ENCODE assay signal across 9 mouse cellular contexts in the genomic region with DNA sequence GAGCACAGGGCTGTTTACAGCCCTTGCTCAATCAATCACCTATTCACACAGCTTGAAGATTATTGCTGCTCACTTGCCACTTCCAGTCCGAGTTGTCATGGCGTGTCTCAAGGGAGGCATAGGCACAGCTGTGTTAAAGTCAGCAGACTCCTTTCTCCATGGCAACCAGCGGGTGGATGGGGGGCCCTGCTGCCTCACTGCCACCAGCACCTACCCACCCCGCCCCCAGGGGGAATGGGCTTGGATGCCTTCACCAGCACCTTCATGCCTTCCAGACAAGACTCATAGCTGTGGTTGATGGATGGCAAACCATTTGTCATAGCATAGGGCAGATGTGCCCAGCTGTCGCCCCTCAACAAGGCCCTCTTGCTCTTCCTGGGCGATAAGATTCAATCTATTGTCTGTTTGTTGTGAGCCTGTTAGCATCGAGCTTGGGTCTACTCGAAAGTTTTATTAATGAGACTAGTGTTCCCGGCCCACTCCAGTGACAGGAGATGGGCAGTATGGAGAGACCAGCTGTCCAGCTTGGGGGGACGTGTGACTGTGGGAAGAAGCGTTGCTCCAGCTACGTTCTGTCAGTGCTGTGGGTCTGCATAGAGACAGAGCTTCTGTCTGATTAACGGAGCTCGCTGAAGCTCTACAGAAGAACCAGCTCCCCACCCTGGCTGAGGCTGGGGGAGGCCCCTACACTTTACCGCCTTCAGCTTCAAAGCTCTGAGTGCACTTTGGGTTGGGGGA.
DNase-seq lines count a peak whose midpoint lies in the region; ATAC-seq lines count a peak whose summit lies in the region.
"Had no signal": no experiment of that assay in that cellular context is flagged by ENCODE, and none has a peak within 500 bp of the region (broad histone marks: within the 10 kb centered on the region; RNA-seq: fewer than 3 reads in every experiment).

No protein-coding gene starts in this region.

- no peaks in the 10 kb centered on the region for H3K9me3 ChIP-seq in embryonic facial prominence, embryonic 10.5 days
- no peaks in the 10 kb centered on the region for H3K9me3 ChIP-seq in hindbrain, embryonic 15.5 days
- H3K9me3 ChIP-seq in neural tube, embryonic 13.5 days = no peaks in the 10 kb centered on the region
- H3K9me3 ChIP-seq: heart, embryonic 12.5 days had no signal

- no peak overlapping the region; the same call in 1 of the 2 replicates for H3K4me2 ChIP-seq in hindbrain, embryonic 15.5 days
- H3K4me2 ChIP-seq in neural tube, embryonic 13.5 days = no peak overlapping the region
- H3K4me2 ChIP-seq: heart, embryonic 12.5 days had no signal

- peak; percentile 20 for DNase-seq in left cerebral cortex, postnatal 4 days
- no peak for DNase-seq in left cerebral cortex, postnatal 36 days (ENCODE audit: low spot score in 2 of 2)
- peak; percentile 25 for DNase-seq in embryonic facial prominence, embryonic 10.5 days (ENCODE audit: low spot score)
- DNase-seq in cerebellum, postnatal 36 days = no peak
- DNase-seq in left cerebral cortex, adult 11 months (ENCODE audit: low spot score) = no peak

- H3K4me1 ChIP-seq in embryonic facial prominence, embryonic 10.5 days = peaks cover 11% of the 10 kb centered on the region; the same call in 1 of the 2 replicates
- peaks cover 21% of the 10 kb centered on the region for H3K4me1 ChIP-seq in hindbrain, embryonic 15.5 days (replicated peaks)
- H3K4me1 ChIP-seq in neural tube, embryonic 13.5 days (replicated peaks) = peaks cover 37% of the 10 kb centered on the region
- H3K4me1 ChIP-seq: heart, embryonic 12.5 days had no signal

- no peak overlapping the region for H3K4me3 ChIP-seq in embryonic facial prominence, embryonic 10.5 days
- H3K4me3 ChIP-seq in hindbrain, embryonic 15.5 days = no peak overlapping the region
- H3K4me3 ChIP-seq in neural tube, embryonic 13.5 days = no peak overlapping the region
- H3K4me3 ChIP-seq: heart, embryonic 12.5 days had no signal

- 71% methylated on average over 15 of the region's 15 CpGs for WGBS in embryonic facial prominence, embryonic 10.5 days
- WGBS in hindbrain, embryonic 15.5 days = 28% methylated on average over 15 of the region's 15 CpGs
- WGBS in neural tube, embryonic 13.5 days = 12% methylated on average over 15 of the region's 15 CpGs

- intact Hi-C loops in left cerebral cortex, postnatal 4 days (cut with DNase I) = no loop called here
- intact Hi-C loops in left cerebral cortex, postnatal 36 days (cut with DNase I) = no loop called here

- H3K27ac ChIP-seq in embryonic facial prominence, embryonic 10.5 days (replicated peaks) = no peak overlapping the region; the same call in 1 of the 2 replicates
- peak overlapping the region; percentile 38; the same call in 1 of the 2 replicates for H3K27ac ChIP-seq in hindbrain, embryonic 15.5 days (replicated peaks)
- H3K27ac ChIP-seq in neural tube, embryonic 13.5 days (replicated peaks) = peak overlapping the region; percentile 85

- no peak overlapping the region for H3K9ac ChIP-seq in hindbrain, embryonic 15.5 days
- H3K9ac ChIP-seq in neural tube, embryonic 13.5 days = 0 out of 2 replicates have a peak overlapping the region, but pooled peaks have one; percentile 22
- H3K9ac ChIP-seq: heart, embryonic 12.5 days had no signal

- no peaks in the 10 kb centered on the region for H3K36me3 ChIP-seq in embryonic facial prominence, embryonic 10.5 days (replicated peaks)
- no peaks in the 10 kb centered on the region for H3K36me3 ChIP-seq in hindbrain, embryonic 15.5 days
- H3K36me3 ChIP-seq in neural tube, embryonic 13.5 days = no peaks in the 10 kb centered on the region
- H3K36me3 ChIP-seq: heart, embryonic 12.5 days had no signal

- ATAC-seq in hindbrain, embryonic 15.5 days (ENCODE audit: low FRiP score, low read depth) = peak; percentile 65
- peak; percentile 85 for ATAC-seq in neural tube, embryonic 13.5 days (ENCODE audit: low read depth)
- ATAC-seq: activated CD4-positive, CD25-positive, alpha-beta regulatory T cell, adult 4 months had no signal

- H3K27me3 ChIP-seq in embryonic facial prominence, embryonic 10.5 days (replicated peaks; ENCODE audit: low read depth, poor library complexity, severe bottlenecking) = no peaks in the 10 kb centered on the region
- H3K27me3 ChIP-seq in hindbrain, embryonic 15.5 days = no peaks in the 10 kb centered on the region
- 0 out of 2 replicates have a peak, but pooled peaks cover 6% of the 10 kb centered on the region for H3K27me3 ChIP-seq in neural tube, embryonic 13.5 days

Comparison
In these comparisons a context has a peak if more than half of its experiments do, and no peak if none do; other contexts are left out.
1. DNase-seq: peak in left cerebral cortex, postnatal 4 days (single experiment) and embryonic facial prominence, embryonic 10.5 days (single experiment); none in left cerebral cortex, postnatal 36 days (0 of 2), cerebellum, postnatal 36 days (0 of 2) and left cerebral cortex, adult 11 months (single experiment).